Mouse (Mus musculus) hindlimb bud, embryonic 11.5 days (tissue): Measurements from ENCODE around the gene Lrrc39.
"Not testable (repeated sequence)": the region's sequence is repeated elsewhere in the genome, so short reads cannot be mapped to it uniquely, and the experiment has no call there.

Experiments
- DNase-seq: peaks from one replicate; pipeline ENCODE4 v3.0.0-alpha.2; 2012; ENCODE audit warnings: low read depth, low spot score; ENCODE audit errors: extremely low spot score

Lrrc39 gene

DNA sequence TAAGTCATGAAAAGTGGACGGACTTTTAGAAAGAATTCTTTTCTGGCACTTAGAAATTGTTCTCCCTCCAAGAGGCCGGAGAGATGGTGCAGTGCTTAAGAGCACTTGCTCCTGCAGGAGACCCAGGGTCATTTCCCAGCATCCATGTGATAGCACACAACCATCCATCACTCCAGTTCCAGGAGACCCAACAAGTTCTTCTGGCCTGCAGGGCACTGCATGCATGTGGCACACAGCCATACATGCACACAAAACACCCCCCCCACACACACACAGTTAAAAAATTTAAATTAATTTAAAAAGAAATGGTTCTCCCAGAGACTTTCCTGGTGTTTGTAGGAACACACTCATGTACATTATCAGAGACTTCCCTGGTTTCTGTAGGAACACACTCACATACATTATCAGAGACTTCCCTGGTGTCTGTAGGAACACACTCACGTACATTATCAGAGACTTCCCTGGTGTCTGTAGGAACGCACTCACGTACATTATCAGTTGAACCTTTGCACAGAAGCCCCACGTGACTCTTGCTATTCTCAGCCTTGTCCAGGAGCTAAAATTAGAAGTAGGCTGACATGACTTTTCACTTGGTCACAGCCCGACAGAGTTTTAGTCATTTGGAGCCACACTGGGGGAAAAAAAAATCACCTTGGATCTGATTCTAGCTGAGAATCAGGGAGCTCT lies at the start of gene Lrrc39:
Gene Lrrc39, plus strand, starts transcription at position 566 of the 687 bp plus-strand sequence.
- no peak for DNase-seq

DNA sequence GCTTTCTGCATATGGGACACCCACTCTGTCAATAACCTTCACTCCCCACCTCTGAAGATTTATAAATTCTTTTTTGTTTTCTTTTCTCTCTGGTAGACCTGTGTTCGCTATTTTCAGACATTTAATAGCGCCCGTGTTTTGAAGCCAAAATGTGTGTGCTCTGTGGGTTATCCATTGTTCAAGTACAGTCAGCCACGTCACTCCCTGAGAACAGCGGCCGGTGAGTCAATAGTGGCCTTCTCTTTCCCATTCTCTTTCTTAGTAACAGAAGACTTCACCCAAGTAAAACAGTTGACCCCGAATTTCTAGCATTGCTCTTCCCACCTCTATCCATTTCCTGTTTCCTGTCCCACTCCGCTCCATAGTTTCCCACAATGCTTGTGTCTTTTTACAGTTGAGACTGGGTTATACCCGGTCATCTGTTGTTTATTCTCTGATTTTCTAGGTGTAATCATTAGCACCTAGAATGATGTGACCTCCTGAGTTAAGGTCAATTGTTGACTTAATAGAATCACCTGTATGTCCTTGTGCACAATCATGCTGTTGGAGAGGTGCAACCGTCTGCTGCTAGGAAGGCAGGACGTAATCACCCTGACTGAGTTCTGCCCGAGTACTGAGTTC lies 42.5 kb upstream of the Lrrc39 start:
- no peak for DNase-seq

- DNase-seq: no peak
These were observed 33.0 kb upstream of the Lrrc39 start for GRCm38 (mm10) chr3:116529741-116530140.

- DNase-seq: no peak
These were observed 31.9 kb upstream of the Lrrc39 start for GRCm38 (mm10) chr3:116530826-116531225.

- no peak for DNase-seq
These were observed 26.2 kb upstream of the Lrrc39 start for GRCm38 (mm10) chr3:116536428-116537199.

GRCm38 (mm10) chr3:116537200-116537573 lies 25.6 kb upstream of the Lrrc39 start:
- DNase-seq: no peak

DNA sequence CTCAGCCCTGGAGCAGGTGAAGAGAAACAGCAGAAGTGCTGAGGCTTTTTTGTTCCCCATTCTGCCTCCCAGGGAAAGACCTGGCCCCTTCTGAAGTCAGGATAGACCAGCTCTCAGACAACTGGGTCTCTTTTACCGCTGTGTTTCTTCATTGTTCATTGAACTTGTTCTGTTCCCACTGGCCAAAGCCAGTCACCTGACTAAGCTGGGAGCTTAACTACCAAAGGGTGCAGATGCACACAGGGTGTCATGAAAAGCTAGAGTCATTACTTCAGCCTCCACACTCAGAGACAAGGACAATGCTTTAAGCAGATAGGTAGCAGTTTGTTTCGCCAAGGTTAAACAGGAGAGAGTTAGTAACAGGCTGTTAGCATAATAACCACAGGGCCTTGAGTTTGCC lies 20.7 kb upstream of the Lrrc39 start:
- DNase-seq: no peak

DNA sequence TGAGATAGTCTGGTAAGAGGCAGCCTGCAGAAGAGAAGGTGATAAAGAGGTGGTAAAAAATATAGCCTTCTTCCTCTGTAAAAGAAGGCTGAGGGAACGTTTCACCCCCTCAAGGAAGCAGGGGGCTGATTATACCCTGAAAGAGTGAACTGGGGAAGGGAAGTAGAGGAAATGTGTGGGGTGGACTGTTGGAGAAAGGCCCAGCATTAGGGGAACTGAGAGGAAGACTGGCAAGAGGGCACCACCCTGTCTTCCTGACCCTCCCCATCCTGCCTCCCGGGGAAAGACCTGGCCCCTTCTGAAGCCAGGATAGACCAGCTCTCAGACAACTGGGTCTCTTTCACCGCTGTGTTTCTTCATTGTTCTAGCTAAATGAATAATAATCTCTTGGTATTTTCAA lies 20.2 kb upstream of the Lrrc39 start:
- DNase-seq: no peak

- DNase-seq: no peak
These were observed 15.3 kb upstream of the Lrrc39 start for GRCm38 (mm10) chr3:116547430-116547829.

- no peak for DNase-seq
These were observed 11.4 kb upstream of the Lrrc39 start for GRCm38 (mm10) chr3:116551362-116551761.

DNA sequence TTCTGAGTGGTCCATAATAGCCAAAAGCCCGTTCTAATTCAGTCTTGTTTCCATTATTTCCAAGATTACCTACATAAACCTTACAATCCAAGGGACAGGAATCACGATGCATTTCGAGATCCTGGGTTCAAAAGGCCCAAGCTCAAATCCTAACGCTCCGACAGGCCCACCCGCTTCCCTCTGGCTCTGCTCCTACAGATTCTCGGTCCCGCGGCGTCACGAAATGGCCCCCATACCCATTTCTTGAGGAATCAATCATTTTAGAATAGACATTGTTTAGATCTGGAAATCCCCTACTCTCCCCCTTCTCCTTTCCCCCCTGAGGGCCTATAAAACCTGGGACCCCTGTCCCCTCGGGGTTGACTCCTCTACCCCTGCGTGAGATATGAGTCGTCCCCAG lies 1.5 kb upstream of the Lrrc39 start:
- not testable (repeated sequence) for DNase-seq

- DNase-seq: no peak
These were observed 321 bp downstream of the Lrrc39 start for GRCm38 (mm10) chr3:116563095-116563492.

GRCm38 (mm10) chr3:116570628-116571027 lies 7.9 kb downstream of the Lrrc39 start:
- DNase-seq: no peak

- DNase-seq: no peak
These were observed 14.5 kb downstream of the Lrrc39 start for GRCm38 (mm10) chr3:116577286-116577685.

GRCm38 (mm10) chr3:116582201-116582600 lies 19.4 kb downstream of the Lrrc39 start:
- DNase-seq: no peak

- DNase-seq: peak; percentile 8
These were observed 31.4 kb downstream of the Lrrc39 start for GRCm38 (mm10) chr3:116594076-116594727.

- peak; percentile 91 for DNase-seq
These were observed 32.2 kb downstream of the Lrrc39 start, which contains the start of gene Sass6 for GRCm38 (mm10) chr3:116594728-116595602. Gene Sass6, plus strand, starts transcription at chr3:116594982.

- no peak for DNase-seq
These were observed 32.8 kb downstream of the Lrrc39 start for GRCm38 (mm10) chr3:116595603-116595991.

- DNase-seq: no peak
These were observed 36.9 kb downstream of the Lrrc39 start for GRCm38 (mm10) chr3:116599705-116600104.

DNA sequence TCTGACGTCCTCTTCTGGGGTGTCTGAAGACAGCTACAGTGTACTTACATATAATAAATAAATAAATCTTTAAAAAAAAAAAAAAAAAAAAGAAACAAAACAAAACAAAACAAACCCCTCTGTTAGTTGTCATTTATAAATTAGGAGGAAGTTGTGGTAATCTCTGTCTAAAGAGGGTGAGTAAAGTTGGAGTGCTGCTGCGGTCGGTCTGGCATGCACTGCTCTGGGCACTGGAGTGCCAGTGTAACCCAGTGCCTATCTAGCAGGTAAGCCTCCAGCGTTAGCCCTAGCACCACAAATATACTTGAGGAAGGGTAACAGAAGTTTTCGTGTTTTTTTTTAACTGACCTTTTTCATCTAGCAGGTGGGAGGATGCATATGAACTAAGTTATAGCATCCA lies 38.2 kb downstream of the Lrrc39 start:
- DNase-seq: no peak
